Mouse (Mus musculus): ENCODE measurements around the gene Slc25a45. TPM values are rescaled to one million over a fixed set of nuclear protein-coding genes. Genes with fewer than 3 reads are reported as not detected.

Slc25a45 gene
- polyA plus RNA-seq, 1 experiment = 241 TPM

DNA sequence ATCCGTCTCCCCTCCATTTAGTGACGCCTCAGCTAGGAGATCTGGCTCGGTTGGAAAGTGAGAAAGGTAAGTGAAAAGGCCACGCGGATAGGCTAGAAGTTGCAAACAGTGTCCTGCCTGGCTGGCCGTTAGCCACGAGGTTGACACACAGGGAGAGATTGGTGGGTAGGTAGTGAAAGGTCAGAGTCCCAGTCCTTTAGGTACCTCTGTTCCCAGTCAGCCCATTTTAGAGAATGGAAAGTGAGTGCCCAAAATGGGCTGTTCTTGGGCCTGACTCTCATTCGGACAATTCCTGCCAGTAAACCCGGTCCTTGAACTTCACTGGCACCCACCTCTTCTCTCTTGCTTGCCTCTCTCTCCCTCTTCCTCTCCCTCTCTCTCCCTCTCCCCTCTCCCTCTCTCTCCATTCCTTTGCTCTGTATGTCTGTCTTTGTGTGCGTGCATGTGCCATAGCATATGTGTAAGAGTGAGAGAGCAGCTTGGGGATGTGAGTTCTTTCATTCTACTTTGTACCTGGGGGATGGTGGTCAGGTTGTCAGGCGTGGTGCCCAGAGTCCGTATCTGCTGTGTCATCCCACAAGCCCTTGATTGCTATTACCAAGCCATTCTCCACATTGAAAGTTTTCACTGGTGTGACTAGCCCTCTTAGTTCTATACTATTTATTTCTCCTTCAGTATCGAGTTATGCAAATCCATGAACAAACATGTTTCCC, 35.6 kb downstream of the Slc25a45 start, which contains the start of gene Dpf2:
Gene Dpf2 (minus strand): TSS at position 4 of the 713 bp plus-strand sequence.
- Histone ChIP-seq H3K27ac (ENCODE audit: insufficient read depth, low read depth, low read length) (peak within 1 kb of the TSS; percentile 71), H3K4me3 (ENCODE audit: low read depth, low read length) (peak within 1 kb of the TSS; percentile 91), H3K36me3 (ENCODE audit: control insufficient read depth, insufficient read depth, low read length) (peaks cover 14% of the 10 kb centered on the region), H3K4me1 (ENCODE audit: control insufficient read depth, insufficient read depth, insufficient read length, low read length) (peaks cover 12% of the 10 kb centered on the region; the same call in 1 of the 2 replicates), H3K27me3 (ENCODE audit: control insufficient read depth, insufficient read depth, low read length) (no peaks in the 10 kb centered on the region)
- no peak for TF ChIP-seq POLR2A (IDR thresholded peaks at IDR 0.05; ENCODE audit: low read depth, low read length)
- no peak for TF ChIP-seq CTCF (IDR thresholded peaks at IDR 0.05; ENCODE audit: extremely low read depth, insufficient read length, insufficient replicate concordance, low read depth, low read length)
- WGBS = 7% methylated on average over 13 of the region's 13 CpGs

DNA sequence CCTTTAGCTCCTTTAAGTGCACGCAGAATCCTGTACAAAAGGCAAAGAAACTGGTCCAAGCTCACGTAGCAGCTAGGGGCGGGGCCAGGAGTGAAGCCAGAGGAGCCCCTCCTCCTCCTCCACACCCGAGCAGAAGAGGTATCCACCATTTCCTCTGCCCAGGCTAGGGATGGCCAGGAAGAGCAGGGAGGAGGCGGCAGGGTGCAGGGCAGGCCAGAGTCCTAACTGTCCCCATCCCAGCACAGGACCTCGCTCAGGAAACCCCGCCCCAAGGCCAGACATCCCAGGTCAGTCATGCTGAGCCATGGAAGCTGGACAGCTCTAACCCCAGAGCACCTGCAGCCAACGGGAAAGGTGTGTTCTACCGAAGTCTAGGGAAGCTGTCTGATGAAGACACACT, 44.1 kb downstream of the Slc25a45 start:
- WGBS = 24% methylated on average over 9 of the region's 9 CpGs
- Histone ChIP-seq H3K27me3 (ENCODE audit: control insufficient read depth, insufficient read depth, low read length) (no peaks in the 10 kb centered on the region), H3K36me3 (ENCODE audit: control insufficient read depth, insufficient read depth, low read length) (peaks cover 16% of the 10 kb centered on the region), H3K4me1 (ENCODE audit: control insufficient read depth, insufficient read depth, insufficient read length, low read length) (peaks cover 6% of the 10 kb centered on the region; the same call in 1 of the 2 replicates), H3K4me3 (ENCODE audit: low read depth, low read length) (peak overlapping the region; percentile 14; the same call in 1 of the 2 replicates), H3K27ac (ENCODE audit: insufficient read depth, low read depth, low read length) (no peak overlapping the region)
- TF ChIP-seq CTCF (IDR thresholded peaks at IDR 0.05; ENCODE audit: extremely low read depth, insufficient read length, insufficient replicate concordance, low read depth, low read length) = no peak
- TF ChIP-seq POLR2A (IDR thresholded peaks at IDR 0.05; ENCODE audit: low read depth, low read length) = no peak

DNA sequence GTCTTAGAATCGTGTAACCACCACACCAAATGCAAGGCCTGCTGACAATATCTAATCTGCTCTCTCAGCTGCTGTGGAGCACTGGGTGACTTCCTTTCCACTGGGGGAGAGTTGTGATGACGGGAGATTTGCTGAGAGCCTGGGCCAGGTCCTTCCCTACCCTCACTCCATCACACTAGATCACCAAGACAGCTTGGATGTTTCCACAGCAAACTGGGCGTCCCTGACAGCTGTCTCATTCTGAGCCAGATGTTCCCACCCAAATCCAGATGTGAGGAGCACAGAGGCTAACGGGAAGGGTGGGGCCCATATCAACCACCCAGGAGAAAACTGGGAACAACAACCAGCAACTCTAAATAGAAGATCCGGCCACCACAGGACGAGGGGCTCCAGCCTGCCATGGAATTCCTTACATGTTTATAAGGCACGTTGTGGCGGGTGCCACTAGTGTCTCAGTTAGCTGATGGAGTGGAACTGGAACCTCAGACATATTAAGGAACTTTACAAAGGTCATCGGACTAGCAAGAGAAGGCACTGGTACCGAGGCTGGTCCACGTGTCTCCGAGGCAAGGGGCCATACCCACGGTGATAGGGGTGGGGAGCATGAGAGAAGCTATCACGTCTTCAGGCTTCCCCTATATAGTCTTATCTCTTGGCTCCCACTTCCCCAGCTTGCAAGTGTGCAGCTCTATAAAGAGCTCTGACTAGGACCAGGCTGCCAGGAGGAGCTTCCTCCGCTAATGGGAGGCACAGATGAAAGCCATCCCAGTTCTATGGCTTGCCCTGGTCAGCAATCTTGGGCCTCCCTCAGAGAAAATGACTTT, 44.7 kb downstream of the Slc25a45 start:
- WGBS = 72% methylated on average over 15 of the region's 15 CpGs
- H3K27me3 ChIP-seq (ENCODE audit: control insufficient read depth, insufficient read depth, low read length) = no peaks in the 10 kb centered on the region
- no peak overlapping the region for H3K27ac ChIP-seq (ENCODE audit: insufficient read depth, low read depth, low read length)
- TF ChIP-seq CTCF (IDR thresholded peaks at IDR 0.05; ENCODE audit: extremely low read depth, insufficient read length, insufficient replicate concordance, low read depth, low read length) = no peak
- TF ChIP-seq POLR2A (IDR thresholded peaks at IDR 0.05; ENCODE audit: low read depth, low read length) = no peak
- H3K36me3 ChIP-seq (ENCODE audit: control insufficient read depth, insufficient read depth, low read length) = peaks cover 13% of the 10 kb centered on the region
- H3K4me3 ChIP-seq (ENCODE audit: low read depth, low read length) = peak overlapping the region; percentile 2; the same call in 1 of the 2 replicates
- H3K4me1 ChIP-seq (ENCODE audit: control insufficient read depth, insufficient read depth, insufficient read length, low read length) = peaks cover 6% of the 10 kb centered on the region; the same call in 1 of the 2 replicates

DNA sequence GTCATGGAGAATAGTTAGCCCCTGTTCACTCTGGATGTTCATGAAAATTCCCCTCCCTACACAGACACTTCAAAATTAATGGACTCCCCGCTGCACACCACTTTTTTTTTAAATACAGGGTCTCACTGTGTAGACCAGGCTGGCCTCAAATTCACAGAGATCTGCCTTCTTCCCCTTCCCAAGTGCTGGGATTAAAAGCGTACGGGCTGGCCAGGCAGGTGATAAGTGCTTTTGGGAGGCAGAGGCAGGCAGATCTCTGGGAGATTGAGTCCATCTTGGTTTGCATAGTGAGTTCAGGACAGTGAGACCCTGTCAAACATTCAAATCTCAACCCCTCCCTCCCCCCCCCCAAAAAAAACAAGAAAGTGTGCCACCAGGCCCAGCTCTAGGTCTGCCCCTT, 45.4 kb downstream of the Slc25a45 start:
- TF ChIP-seq CTCF (IDR thresholded peaks at IDR 0.05; ENCODE audit: extremely low read depth, insufficient read length, insufficient replicate concordance, low read depth, low read length) = no peak
- no peak for TF ChIP-seq POLR2A (IDR thresholded peaks at IDR 0.05; ENCODE audit: low read depth, low read length)
- Histone ChIP-seq H3K27me3 (ENCODE audit: control insufficient read depth, insufficient read depth, low read length) (no peaks in the 10 kb centered on the region), H3K36me3 (ENCODE audit: control insufficient read depth, insufficient read depth, low read length) (peaks cover 7% of the 10 kb centered on the region), H3K4me1 (ENCODE audit: control insufficient read depth, insufficient read depth, insufficient read length, low read length) (peaks cover 6% of the 10 kb centered on the region; the same call in 1 of the 2 replicates), H3K27ac (ENCODE audit: insufficient read depth, low read depth, low read length) (no peak overlapping the region), H3K4me3 (ENCODE audit: low read depth, low read length) (no peak overlapping the region)
- 92% methylated on average over 3 of the region's 3 CpGs for WGBS

DNA sequence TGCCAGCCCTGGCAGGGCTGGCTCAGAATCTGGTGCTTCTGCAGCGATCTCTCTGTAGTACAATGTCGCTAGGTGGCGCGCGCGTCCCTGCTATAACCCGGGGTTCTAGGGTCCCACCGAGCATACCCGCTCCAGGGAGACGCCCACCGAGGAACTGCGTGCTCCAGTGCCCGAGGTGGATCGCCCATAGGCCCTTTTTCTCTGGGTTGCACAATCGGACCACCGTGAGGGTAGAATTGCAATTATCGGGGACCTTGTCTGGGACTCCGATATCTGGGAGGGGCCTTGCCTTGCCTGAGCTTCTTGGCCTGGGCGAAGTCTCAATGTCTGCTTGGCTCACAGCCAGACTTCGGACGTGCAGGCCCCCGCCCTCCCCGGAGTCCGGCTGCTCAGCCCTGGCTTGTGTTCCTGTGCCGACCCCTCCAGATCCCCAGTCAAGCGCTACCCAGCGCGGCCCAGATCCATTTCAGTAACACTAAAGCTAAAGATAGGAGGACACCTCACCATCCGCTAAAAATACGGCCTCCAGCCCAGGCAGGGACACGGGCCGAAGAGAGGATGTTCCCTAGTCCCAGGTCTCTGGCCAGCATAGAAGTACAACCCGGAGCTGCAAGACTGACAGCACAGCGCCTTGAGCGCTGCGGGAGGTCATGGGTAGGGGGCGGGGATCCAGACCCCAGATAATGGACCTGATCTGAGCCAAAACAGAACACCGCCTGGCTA, 46.5 kb downstream of the Slc25a45 start:
- H3K36me3 ChIP-seq (ENCODE audit: control insufficient read depth, insufficient read depth, low read length) = no peaks in the 10 kb centered on the region
- WGBS = 0% methylated on average over 38 of the region's 38 CpGs
- H3K4me1 ChIP-seq (ENCODE audit: control insufficient read depth, insufficient read depth, insufficient read length, low read length) = peaks cover 6% of the 10 kb centered on the region; the same call in 1 of the 2 replicates
- H3K4me3 ChIP-seq (ENCODE audit: low read depth, low read length) = peak overlapping the region; percentile 70
- peak overlapping the region; percentile 83 for H3K27ac ChIP-seq (ENCODE audit: insufficient read depth, low read depth, low read length)
- TF ChIP-seq CTCF (IDR thresholded peaks at IDR 0.05; ENCODE audit: extremely low read depth, insufficient read length, insufficient replicate concordance, low read depth, low read length) (peak; percentile 78; the same call in 1 of the 2 replicates), POLR2A (IDR thresholded peaks at IDR 0.05; ENCODE audit: low read depth, low read length) (no peak; the same call in 1 of the 2 replicates)
- no peaks in the 10 kb centered on the region for H3K27me3 ChIP-seq (ENCODE audit: control insufficient read depth, insufficient read depth, low read length)

DNA sequence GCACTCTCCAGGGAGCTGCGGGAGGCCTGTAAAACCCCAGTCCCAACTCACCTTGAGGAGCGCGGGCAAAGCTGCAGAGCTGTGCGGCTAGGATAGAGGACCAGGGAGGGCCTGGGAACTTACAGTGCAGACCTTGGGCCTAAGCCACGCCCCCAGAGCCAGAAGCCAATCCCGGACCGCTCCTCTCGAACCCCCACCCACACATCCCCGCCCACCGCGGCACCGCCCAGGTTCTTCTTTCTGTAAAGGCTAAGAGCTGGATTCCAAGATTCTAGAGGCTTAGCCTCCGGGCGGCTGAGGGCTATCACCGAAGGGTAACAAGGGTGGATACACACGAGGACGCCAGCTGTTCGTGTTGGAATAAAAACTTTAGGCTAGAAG, 47.1 kb downstream of the Slc25a45 start, which contains the start of gene Cdc42ep2:
Gene Cdc42ep2 (minus strand): TSS at position 104 of the 381 bp plus-strand sequence.
- Histone ChIP-seq H3K27me3 (ENCODE audit: control insufficient read depth, insufficient read depth, low read length) (no peaks in the 10 kb centered on the region), H3K4me1 (ENCODE audit: control insufficient read depth, insufficient read depth, insufficient read length, low read length) (peaks cover 10% of the 10 kb centered on the region), H3K4me3 (ENCODE audit: low read depth, low read length) (peak within 1 kb of the TSS; percentile 70), H3K36me3 (ENCODE audit: control insufficient read depth, insufficient read depth, low read length) (no peaks in the 10 kb centered on the region), H3K27ac (ENCODE audit: insufficient read depth, low read depth, low read length) (peak within 1 kb of the TSS; percentile 83)
- peak; percentile 82; the same call in 1 of the 2 replicates for TF ChIP-seq POLR2A (IDR thresholded peaks at IDR 0.05; ENCODE audit: low read depth, low read length)
- TF ChIP-seq CTCF (IDR thresholded peaks at IDR 0.05; ENCODE audit: extremely low read depth, insufficient read length, insufficient replicate concordance, low read depth, low read length) = peak; percentile 7; the same call in 1 of the 2 replicates
- WGBS = under 1% methylated on average over 18 of the region's 18 CpGs
